Mouse (Mus musculus) intestine, embryonic 14.5 days (tissue): ENCODE measurements around the gene Klc1. TPM values are rescaled to one million over a fixed set of nuclear protein-coding genes. Genes with fewer than 3 reads are reported as not detected.

Experiments
- ATAC-seq: fragments of 200-750 bp; cut with Nextera tagmentation; replicated peaks from 2 replicates; pipeline ENCODE4 v1.8.0; 2017; ENCODE audit warnings: low read depth, moderate number of reproducible peaks, moderate TSS enrichment, moderate library complexity; ENCODE audit not compliant: low FRiP score, low TSS enrichment
- DNase-seq: peaks from one replicate; pipeline ENCODE4 v3.0.0-alpha.2; 2018; ENCODE audit warnings: low spot score
- H3K27ac ChIP-seq: fragments of 300-500 bp; sonication (generic); 2 replicates; pipeline ENCODE4 v1.5.1; 2014; ENCODE audit warnings: low read depth, mild to moderate bottlenecking, control low read depth
- H3K27me3 ChIP-seq: fragments of 300-500 bp; sonication (generic); replicated peaks from 2 replicates; pipeline ENCODE4 v1.6.1; 2014; ENCODE audit warnings: low read length, control low read depth; ENCODE audit not compliant: control insufficient read depth, insufficient read depth
- H3K36me3 ChIP-seq: fragments of 300-500 bp; sonication (generic); 2 replicates; pipeline ENCODE4 v1.6.1; 2014; ENCODE audit warnings: low read length, control low read depth; ENCODE audit not compliant: control insufficient read depth, insufficient read depth
- H3K4me1 ChIP-seq: fragments of 300-500 bp; sonication (generic); replicated peaks from 2 replicates; pipeline ENCODE4 v1.6.1; 2014; ENCODE audit warnings: low read length, control low read depth, mixed read lengths; ENCODE audit not compliant: control insufficient read depth, insufficient read depth
- H3K4me2 ChIP-seq: fragments of 300-500 bp; sonication (generic); 2 replicates; pipeline ENCODE4 v1.6.1; 2014; ENCODE audit warnings: low read length
- H3K4me3 ChIP-seq: fragments of 300-500 bp; sonication (generic); 2 replicates; pipeline ENCODE4 v1.5.1; 2014; ENCODE audit warnings: low read depth, low read length, control low read depth, mixed read lengths
- H3K9ac ChIP-seq: fragments of 300-500 bp; sonication (generic); 2 replicates; pipeline ENCODE4 v1.6.1; 2014; ENCODE audit warnings: mild to moderate bottlenecking, low read length
- H3K9me3 ChIP-seq: fragments of 300-500 bp; sonication (generic); 2 replicates; pipeline ENCODE4 v1.6.1; 2016; ENCODE audit warnings: low read length, control low read depth; ENCODE audit not compliant: control insufficient read depth
- WGBS: fragments of 180-500 bp; shearing (Covaris S2); extraction: QIAGEN DNeasy Blood & Tissue Kit; methylation state at CpG from one replicate; pipeline ENCODE4 v1.1.7; 2014; 5-methylcytosine and 5-hydroxymethylcytosine counted together
- polyA plus RNA-seq: library from polyadenylated mRNA; unstranded; fragments of >200 nt; fragmentation: Nextera tagmentation; extraction: Ambion mirVana; gene quantifications from 2 replicates; pipeline ENCODE4 v1.2.1, GENCODE M21; 2014

Gene Klc1
- polyA plus RNA-seq, 1 experiment from 2014 or later = 109 TPM

GRCm38 (mm10) chr12:111832643-111833042 is 74.0 kb downstream of the Klc1 start:
- Histone ChIP-seq H3K36me3 (peaks cover 90% of the 10 kb centered on the region), H3K9ac (no peak overlapping the region), H3K4me1 (no peaks in the 10 kb centered on the region), H3K27ac (no peak overlapping the region), H3K4me2 (no peak overlapping the region), H3K4me3 (no peak overlapping the region), H3K9me3 (no peaks in the 10 kb centered on the region), H3K27me3 (no peaks in the 10 kb centered on the region)
- DNase-seq (no peak), ATAC-seq (no peak)
- 88% methylated on average over 5 of the region's 5 CpGs for WGBS

GRCm38 (mm10) chr12:111833457-111833856 is 74.8 kb downstream of the Klc1 start:
- no peak for DNase-seq
- Histone ChIP-seq H3K9me3 (no peaks in the 10 kb centered on the region), H3K4me3 (no peak overlapping the region), H3K4me2 (no peak overlapping the region), H3K4me1 (no peaks in the 10 kb centered on the region), H3K9ac (no peak overlapping the region), H3K36me3 (peaks cover 90% of the 10 kb centered on the region), H3K27me3 (no peaks in the 10 kb centered on the region), H3K27ac (no peak overlapping the region)
- WGBS = 91% methylated on average over 10 of the region's 10 CpGs
- ATAC-seq = no peak

- Histone ChIP-seq H3K4me3 (no peak overlapping the region), H3K27ac (no peak overlapping the region), H3K9ac (no peak overlapping the region), H3K4me1 (no peaks in the 10 kb centered on the region), H3K4me2 (no peak overlapping the region), H3K9me3 (no peaks in the 10 kb centered on the region), H3K36me3 (peaks cover 48% of the 10 kb centered on the region), H3K27me3 (no peaks in the 10 kb centered on the region)
- DNase-seq (no peak), ATAC-seq (no peak)
- WGBS = 66% methylated on average over 15 of the region's 15 CpGs
Measured at GRCm38 (mm10) chr12:111842565-111843433, 84.2 kb downstream of the Klc1 start.

- 54% methylated on average over 2 of the region's 2 CpGs for WGBS
- Histone ChIP-seq H3K9me3 (no peaks in the 10 kb centered on the region), H3K4me1 (no peaks in the 10 kb centered on the region), H3K4me3 (no peak overlapping the region), H3K9ac (no peak overlapping the region), H3K4me2 (no peak overlapping the region), H3K27me3 (no peaks in the 10 kb centered on the region), H3K36me3 (peaks cover 41% of the 10 kb centered on the region), H3K27ac (no peak overlapping the region)
- no peak for ATAC-seq
- DNase-seq = no peak
Measured at GRCm38 (mm10) chr12:111843470-111843869, 84.8 kb downstream of the Klc1 start.

GRCm38 (mm10) chr12:111845953-111846352 is 87.3 kb downstream of the Klc1 start:
- Histone ChIP-seq H3K9me3 (no peaks in the 10 kb centered on the region), H3K27me3 (no peaks in the 10 kb centered on the region), H3K27ac (no peak overlapping the region), H3K4me3 (no peak overlapping the region), H3K9ac (no peak overlapping the region), H3K36me3 (peaks cover 18% of the 10 kb centered on the region), H3K4me2 (no peak overlapping the region), H3K4me1 (no peaks in the 10 kb centered on the region)
- ATAC-seq (no peak), DNase-seq (no peak)
- WGBS = 92% methylated on average over 4 of the region's 4 CpGs

- H3K27me3 ChIP-seq = no peaks in the 10 kb centered on the region
- WGBS = 79% methylated on average over 10 of the region's 10 CpGs
- no peak overlapping the region for H3K27ac ChIP-seq
- DNase-seq (no peak), ATAC-seq (no peak)
- no peaks in the 10 kb centered on the region for H3K4me1 ChIP-seq
- H3K9me3 ChIP-seq = no peaks in the 10 kb centered on the region
- no peak overlapping the region for H3K4me2 ChIP-seq
- H3K36me3 ChIP-seq = peaks cover 11% of the 10 kb centered on the region
- H3K4me3 ChIP-seq = no peak overlapping the region
- no peak overlapping the region for H3K9ac ChIP-seq
Measured at GRCm38 (mm10) chr12:111846815-111847214, 88.2 kb downstream of the Klc1 start.

GRCm38 (mm10) chr12:111848300-111848798 is 89.7 kb downstream of the Klc1 start:
- no peak for DNase-seq

GRCm38 (mm10) chr12:111851235-111851634 is 92.6 kb downstream of the Klc1 start:
- H3K27ac ChIP-seq = no peak overlapping the region
- WGBS = 68% methylated on average over 2 of the region's 2 CpGs
- no peak overlapping the region for H3K9ac ChIP-seq
- H3K36me3 ChIP-seq = no peaks in the 10 kb centered on the region
- H3K4me2 ChIP-seq = no peak overlapping the region
- ATAC-seq (no peak), DNase-seq (no peak)
- no peak overlapping the region for H3K4me3 ChIP-seq
- H3K27me3 ChIP-seq = no peaks in the 10 kb centered on the region
- H3K4me1 ChIP-seq = no peaks in the 10 kb centered on the region
- no peaks in the 10 kb centered on the region for H3K9me3 ChIP-seq

More at GRCm38 (mm10) chr12:111848300-111848798, 89.7 kb downstream of the Klc1 start:
- WGBS = 64% methylated on average over 9 of the region's 9 CpGs
- ATAC-seq = no peak
- no peaks in the 10 kb centered on the region for H3K4me1 ChIP-seq
- no peaks in the 10 kb centered on the region for H3K27me3 ChIP-seq
- no peak overlapping the region for H3K27ac ChIP-seq
- no peak overlapping the region for H3K4me3 ChIP-seq
- peaks cover 11% of the 10 kb centered on the region for H3K36me3 ChIP-seq
- no peak overlapping the region for H3K4me2 ChIP-seq
- no peak overlapping the region for H3K9ac ChIP-seq
- H3K9me3 ChIP-seq = no peaks in the 10 kb centered on the region

GRCm38 (mm10) chr12:111851745-111852144 is 93.1 kb downstream of the Klc1 start:
- ATAC-seq (no peak), DNase-seq (no peak)
- Histone ChIP-seq H3K4me1 (no peaks in the 10 kb centered on the region), H3K9ac (no peak overlapping the region), H3K9me3 (no peaks in the 10 kb centered on the region), H3K4me3 (no peak overlapping the region), H3K4me2 (no peak overlapping the region), H3K36me3 (no peaks in the 10 kb centered on the region), H3K27me3 (no peaks in the 10 kb centered on the region), H3K27ac (no peak overlapping the region)
- 68% methylated on average over 5 of the region's 5 CpGs for WGBS
